Mouse (Mus musculus): ENCODE measurements around the gene Vwce.

Vwce gene

GRCm38 (mm10) chr19:10645616-10646015 lies 11.6 kb downstream of the Vwce start:
- peak; percentile 12 for DNase-seq (ENCODE audit: inconsistent ontology term)

GRCm38 (mm10) chr19:10648156-10648555 lies 14.1 kb downstream of the Vwce start:
- no peak for DNase-seq (ENCODE audit: inconsistent ontology term)

GRCm38 (mm10) chr19:10656058-10656457 lies 22.0 kb downstream of the Vwce start:
- no peak for DNase-seq (ENCODE audit: inconsistent ontology term)

- no peak for DNase-seq (ENCODE audit: inconsistent ontology term)
Observed at GRCm38 (mm10) chr19:10657742-10658141, 23.7 kb downstream of the Vwce start.

GRCm38 (mm10) chr19:10658406-10658805 lies 24.4 kb downstream of the Vwce start:
- DNase-seq (ENCODE audit: inconsistent ontology term): no peak

- no peak for DNase-seq (ENCODE audit: inconsistent ontology term)
Observed at GRCm38 (mm10) chr19:10661373-10661772, 27.4 kb downstream of the Vwce start.

- DNase-seq (ENCODE audit: inconsistent ontology term): no peak
Observed at GRCm38 (mm10) chr19:10661919-10662318, 27.9 kb downstream of the Vwce start.

- no peak for DNase-seq (ENCODE audit: inconsistent ontology term)
Observed at GRCm38 (mm10) chr19:10662665-10663064, 28.7 kb downstream of the Vwce start.

- DNase-seq (ENCODE audit: inconsistent ontology term): no peak
Observed at GRCm38 (mm10) chr19:10665093-10665492, 31.1 kb downstream of the Vwce start.

- DNase-seq (ENCODE audit: inconsistent ontology term): peak; percentile 38
Observed at GRCm38 (mm10) chr19:10665499-10665898, 31.5 kb downstream of the Vwce start.

GRCm38 (mm10) chr19:10671319-10671718 lies 37.3 kb downstream of the Vwce start:
- DNase-seq (ENCODE audit: inconsistent ontology term): no peak

- no peak for DNase-seq (ENCODE audit: inconsistent ontology term)
Observed at GRCm38 (mm10) chr19:10671854-10672417, 37.9 kb downstream of the Vwce start.

- no peak for DNase-seq (ENCODE audit: inconsistent ontology term)
Observed at GRCm38 (mm10) chr19:10673275-10673674, 39.3 kb downstream of the Vwce start.

GRCm38 (mm10) chr19:10676656-10677055 lies 42.6 kb downstream of the Vwce start:
- no peak for DNase-seq (ENCODE audit: inconsistent ontology term)

- peak; percentile 79 for DNase-seq (ENCODE audit: inconsistent ontology term)
Observed at GRCm38 (mm10) chr19:10677915-10678771, 44.1 kb downstream of the Vwce start, which contains the start of gene Pga5. TSS of gene Pga5 (minus strand) at chr19:10678071.

GRCm38 (mm10) chr19:10678772-10679067 lies 44.7 kb downstream of the Vwce start:
- no peak for DNase-seq (ENCODE audit: inconsistent ontology term)

GRCm38 (mm10) chr19:10681571-10681970 lies 47.6 kb downstream of the Vwce start:
- DNase-seq (ENCODE audit: inconsistent ontology term): no peak

GRCm38 (mm10) chr19:10685081-10685480 lies 51.1 kb downstream of the Vwce start:
- no peak for DNase-seq (ENCODE audit: inconsistent ontology term)

- DNase-seq (ENCODE audit: inconsistent ontology term): no peak
Observed at GRCm38 (mm10) chr19:10685727-10686126, 51.7 kb downstream of the Vwce start.

GRCm38 (mm10) chr19:10688537-10689352 lies 54.7 kb downstream of the Vwce start, which contains the start of gene Vps37c:
TSS of gene Vps37c (plus strand) at chr19:10688735.
- DNase-seq (ENCODE audit: inconsistent ontology term): peak; percentile 96

GRCm38 (mm10) chr19:10689470-10690166 lies 55.6 kb downstream of the Vwce start:
- DNase-seq (ENCODE audit: inconsistent ontology term): peak; percentile 50

GRCm38 (mm10) chr19:10690336-10690735 lies 56.3 kb downstream of the Vwce start:
- DNase-seq (ENCODE audit: inconsistent ontology term): peak; percentile 72
